Mouse (Mus musculus) lung, adult 2 months (tissue): Measurements from ENCODE around the gene Nup54.

Experiments
- CTCF ChIP-seq: fragments of 200-500 bp; IDR thresholded peaks from 2 replicates; pipeline ENCODE4 v1.5.1; 2011; ENCODE audit warnings: mild to moderate bottlenecking, low read length, control low read depth; ENCODE audit not compliant: insufficient read depth
- POLR2A ChIP-seq: fragments of 200-500 bp; IDR thresholded peaks from 2 replicates; pipeline ENCODE4 v1.6.1; 2011; ENCODE audit warnings: low read depth, mild to moderate bottlenecking, control low read depth, low read length, borderline replicate concordance; ENCODE audit errors: extremely low read depth

DNA sequence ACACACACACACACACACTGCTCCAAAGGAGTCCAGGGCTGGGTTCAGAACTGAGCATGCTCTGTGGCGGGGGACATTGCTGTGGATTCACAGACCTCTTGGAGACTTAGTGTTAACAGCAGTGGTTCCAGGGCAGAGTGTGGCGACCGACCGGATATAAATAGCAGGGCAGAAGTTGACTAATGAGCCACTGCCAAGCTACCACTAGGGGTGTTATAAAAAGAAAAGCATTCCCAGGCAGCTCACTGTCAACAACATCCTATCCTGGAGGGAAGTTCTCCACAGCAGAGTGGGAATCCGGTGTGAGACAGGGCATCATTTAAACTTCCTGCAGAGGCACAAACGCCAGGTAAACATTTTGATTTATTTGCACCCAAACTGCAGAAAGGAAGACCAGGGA, 48.4 kb downstream of the Nup54 start:
- TF ChIP-seq CTCF = no peak
- TF ChIP-seq POLR2A = no peak
